Mouse (Mus musculus) telencephalon, adult 2 months (tissue): ENCODE data around the gene Marveld3.
A peak's percentile ranks its signal among the peaks of the same experiment; 100 is the strongest.

ENCODE experiments used
- DNase-seq: peaks from one replicate; pipeline ENCODE4 v3.0.0-alpha.2; 2011; ENCODE audit warnings: low read depth, low spot score

Gene Marveld3

DNA sequence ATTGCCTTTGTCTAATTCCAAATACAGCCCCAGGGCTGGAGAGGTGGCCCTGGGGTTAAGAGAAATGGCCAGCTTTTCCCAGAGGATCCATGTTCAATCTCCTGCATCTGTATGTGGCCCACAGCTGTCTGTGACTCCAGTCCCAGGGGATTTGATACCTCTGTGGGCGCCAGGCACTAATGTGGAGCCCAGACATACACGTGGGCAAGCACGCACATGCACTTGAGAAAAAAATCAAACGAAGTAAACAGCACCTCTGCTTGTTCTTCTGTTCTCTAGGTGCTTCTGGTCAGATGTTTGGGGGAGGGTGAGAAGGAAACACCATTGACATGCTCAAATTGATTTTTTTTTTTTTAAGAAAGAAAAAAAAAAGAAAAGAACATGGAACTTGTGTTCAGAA, 2.1 kb upstream of the Marveld3 start:
- no peak for DNase-seq

DNA sequence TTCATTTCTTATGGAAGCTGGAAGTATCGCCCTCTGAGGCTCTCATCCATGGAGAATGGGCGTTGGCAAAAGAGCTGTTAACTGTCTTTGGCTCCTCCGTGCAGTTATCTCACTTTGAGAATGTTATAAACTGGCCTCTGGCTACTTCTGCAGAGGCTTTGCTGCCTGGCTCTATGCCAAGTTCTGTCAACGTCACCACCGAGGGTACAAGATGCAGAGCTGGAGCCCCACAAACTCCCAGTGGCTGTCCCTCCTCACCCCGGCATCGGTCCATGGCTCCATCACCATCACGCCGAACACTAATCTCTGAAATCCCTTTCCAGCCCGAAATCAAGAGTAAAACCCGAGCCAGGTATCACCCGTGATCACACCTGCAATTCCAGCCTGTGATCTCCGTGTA, 1.4 kb upstream of the Marveld3 start:
- no peak for DNase-seq

DNA sequence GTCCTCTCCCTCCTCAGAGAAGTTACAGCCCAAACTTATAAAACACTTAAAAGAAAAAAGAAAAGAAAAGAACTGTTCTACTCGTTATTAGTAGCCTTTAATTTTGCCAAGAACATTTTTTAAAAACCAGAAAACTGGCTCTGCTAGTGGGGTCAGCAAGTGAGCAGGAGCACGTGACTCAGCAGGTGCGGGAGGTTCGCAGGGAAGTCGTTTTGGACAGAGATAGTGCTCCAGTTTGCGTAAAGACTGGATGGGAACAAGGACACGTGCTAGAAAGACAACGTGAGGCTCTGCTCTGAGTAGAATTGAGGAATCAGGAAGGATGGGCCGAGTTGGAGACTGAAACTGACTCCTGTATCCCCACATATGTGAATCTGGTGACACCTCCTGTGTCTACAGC, 893 bp upstream of the Marveld3 start:
- DNase-seq: no peak

DNA sequence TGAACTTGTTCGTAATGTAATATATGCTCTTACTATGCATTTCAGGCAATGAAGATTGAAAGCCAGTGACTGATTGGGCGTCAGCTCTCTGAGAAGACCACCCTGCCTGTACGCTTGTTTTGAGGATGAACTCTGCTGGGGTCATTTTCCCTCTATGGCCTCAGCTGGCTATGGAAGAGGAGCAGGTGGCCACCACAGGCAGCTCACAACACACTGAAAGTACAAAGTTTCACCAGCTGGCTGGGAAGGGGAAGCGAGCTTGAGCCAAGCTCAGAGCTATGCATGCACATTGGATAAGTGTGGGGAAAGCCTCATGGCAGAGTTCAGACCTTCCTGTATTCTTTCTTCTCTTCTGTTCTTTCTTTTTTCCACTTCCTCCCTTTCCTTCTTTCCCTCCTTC, 2.9 kb downstream of the Marveld3 start:
- no peak for DNase-seq

DNA sequence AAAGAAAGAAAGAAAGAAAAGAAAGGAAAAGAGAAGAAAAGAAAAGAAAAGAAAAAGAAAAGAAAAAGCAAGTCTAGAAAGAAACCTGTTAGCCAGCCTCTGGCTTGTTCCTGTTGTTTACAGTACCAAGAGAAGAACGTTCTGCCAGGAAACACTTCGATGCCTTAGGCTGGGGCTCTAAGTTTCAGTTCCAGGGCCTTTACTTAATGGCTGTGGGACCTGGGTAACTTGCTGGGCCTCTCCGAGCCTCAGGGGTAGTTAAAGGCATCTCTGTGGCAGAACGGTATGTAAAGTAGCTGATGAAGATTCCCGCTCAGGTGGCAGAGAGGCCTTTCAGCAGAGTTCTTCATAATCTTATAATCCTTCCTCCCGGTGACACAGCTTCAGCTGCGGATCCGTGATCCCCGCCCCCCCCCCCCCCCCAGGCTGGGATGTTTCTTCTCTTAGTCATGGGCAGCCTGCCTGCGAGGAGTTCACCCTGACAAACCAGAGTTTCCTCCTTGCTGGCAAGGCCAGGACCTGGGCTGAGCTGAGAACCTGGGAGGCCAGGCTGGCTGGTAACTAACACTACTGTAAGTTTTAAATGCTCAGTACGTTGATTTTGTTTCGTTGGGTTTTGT, 3.9 kb downstream of the Marveld3 start:
- no peak for DNase-seq

DNA sequence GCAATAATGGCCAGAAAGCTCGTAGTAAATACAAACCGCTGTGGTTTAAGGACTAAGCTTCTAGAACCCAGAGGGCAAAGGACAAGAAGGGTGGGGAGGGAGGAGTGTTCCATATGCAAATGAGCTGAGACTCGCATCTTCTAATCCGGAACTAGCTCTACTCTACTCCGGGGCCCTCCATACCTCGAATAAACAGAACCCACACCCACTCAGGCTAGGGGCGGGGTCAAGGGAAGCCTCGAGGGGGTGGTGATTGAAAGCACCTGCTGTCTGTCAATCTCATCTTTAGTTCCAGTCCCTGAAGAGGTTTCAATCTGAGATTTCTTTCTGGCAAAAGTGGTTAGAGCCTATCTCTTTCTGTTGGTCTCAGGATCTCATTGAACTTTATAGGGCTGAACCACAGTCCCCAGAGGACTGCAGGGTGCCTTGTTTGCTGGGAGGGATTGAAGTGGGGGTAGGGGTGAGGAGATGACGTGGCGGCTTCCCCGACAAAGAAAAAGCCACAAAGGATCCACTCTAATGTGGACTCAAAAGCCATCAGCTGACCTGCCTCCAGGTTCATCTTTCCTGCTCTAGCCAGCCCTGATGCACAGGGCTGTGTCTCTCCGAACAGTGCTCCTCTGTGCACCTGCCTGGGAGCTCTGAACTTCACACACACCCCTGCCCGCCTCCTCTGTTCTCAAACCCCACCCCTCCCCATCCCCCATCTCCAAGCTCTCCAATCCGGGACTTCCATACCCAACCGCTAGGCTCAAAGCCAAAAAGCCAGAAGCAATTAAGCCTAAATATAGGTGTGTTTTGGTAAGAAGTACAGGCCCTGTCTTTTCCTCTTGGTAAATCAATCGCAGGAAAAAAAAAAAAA, 4.6 kb downstream of the Marveld3 start:
- DNase-seq: no peak

DNA sequence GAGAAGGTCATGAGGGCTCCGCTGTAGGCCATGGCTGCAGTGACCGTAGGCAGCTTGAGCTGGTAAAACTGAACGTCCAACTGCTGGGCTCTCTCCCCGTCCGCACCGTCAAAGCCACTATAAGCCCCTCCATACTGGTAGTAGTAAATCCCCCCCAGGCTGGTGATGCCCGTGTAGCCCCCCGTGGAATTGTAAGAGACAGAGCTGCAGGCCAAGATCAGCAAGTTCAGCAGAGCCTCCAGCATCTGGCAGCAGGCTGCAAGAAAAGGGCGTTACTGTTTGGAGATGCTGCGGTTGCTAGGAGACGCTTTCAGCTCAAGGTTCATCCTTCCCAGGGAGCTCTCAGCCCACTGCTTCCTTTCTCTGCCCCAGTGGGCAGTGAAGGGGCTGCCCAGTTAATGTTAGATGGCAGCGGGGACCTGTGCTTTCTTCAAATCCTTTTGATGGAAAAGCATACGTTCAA, 7.5 kb downstream of the Marveld3 start:
- no peak for DNase-seq

DNA sequence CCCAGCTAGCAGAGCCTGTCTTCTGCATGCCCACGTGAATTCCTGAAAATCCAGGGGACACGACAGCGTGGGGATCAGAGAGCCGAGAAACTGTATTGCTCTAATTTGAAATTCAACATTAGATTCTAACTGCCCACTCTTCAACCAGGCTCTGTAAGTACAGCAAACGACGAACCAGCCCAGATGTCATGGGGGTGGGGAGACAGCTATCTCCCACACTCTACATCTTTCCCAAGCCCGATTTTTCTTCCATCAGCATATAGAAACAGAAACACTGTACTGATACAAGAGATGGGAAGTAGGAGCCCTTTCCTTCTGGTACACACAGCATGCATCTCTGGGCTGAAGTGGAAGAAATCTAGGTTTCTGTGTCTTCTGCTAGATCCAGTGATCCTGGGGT, 9.8 kb downstream of the Marveld3 start:
- peak; percentile 81 for DNase-seq

DNA sequence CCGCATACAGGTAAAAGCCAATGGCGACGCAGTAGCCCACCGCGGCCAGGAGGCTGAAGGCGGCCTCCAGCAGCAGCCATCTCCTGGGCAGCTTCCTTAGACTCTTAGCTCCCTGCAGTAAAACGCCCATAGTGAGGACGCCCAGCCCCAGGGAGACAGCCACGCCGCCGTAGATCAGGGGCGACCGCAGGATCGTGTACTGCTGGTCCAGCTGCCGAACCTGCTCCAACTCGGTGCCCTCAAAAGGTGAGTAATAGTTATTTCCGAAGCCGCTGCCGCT, 13.8 kb downstream of the Marveld3 start:
- DNase-seq: no peak

DNA sequence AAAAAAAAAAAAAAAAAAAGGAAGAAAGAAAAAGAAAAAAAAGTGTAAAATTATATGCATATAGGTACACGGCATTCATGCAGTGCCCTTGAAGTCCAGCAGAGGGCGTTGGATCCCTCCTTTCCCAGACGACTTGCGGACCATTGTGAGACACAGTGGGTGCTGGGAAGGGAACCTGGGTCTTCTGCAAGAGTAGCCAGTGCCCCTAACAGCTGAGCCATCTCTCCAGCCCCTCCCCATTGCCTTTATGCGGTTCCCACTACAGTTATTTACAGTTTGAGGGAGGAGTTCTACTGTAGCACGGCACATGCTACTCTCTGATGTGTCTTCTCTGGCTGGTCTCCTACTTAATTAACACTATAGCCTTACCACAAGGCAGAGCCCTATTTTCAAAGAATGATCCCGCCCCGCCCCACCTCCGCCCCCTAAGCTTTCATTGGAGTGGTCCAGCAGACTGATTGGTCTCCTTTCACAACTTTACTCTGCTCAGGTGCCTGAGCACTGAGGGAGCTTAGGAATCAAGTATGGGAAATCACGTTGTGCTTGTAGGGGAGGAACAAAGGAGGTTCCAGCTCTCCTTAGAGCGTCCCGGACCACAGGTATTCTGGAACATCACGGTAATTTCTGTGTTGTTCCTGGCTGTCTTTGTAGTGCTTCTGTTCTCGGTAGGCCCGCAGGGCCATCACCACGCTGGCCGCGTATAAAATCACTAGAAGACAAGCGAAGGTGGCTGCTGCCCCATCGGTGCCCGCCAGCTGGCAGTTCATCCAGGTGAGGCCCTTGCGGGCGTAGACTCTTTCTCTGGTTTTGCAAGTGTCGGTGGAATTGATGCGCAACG, 14.3 kb downstream of the Marveld3 start:
- DNase-seq: no peak

DNA sequence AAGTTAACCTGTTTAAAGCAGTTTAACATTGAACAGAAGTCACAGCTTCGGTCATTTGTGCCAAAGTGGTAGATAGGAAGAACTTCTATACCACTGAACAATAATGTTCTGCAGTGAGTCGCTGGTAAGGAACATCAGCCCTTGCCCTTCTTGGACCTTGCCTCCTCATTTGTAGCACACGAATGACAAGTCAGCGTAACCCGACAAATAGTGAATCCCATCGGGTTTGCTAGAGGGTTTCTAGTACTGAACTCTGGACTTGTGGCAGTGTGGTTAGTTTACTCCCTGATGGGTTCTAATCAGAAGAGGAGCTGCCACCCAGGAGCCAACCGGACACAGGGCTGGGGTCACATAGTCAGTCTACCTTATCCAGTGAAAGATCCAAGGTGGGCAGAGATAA, 15.7 kb downstream of the Marveld3 start:
- no peak for DNase-seq

DNA sequence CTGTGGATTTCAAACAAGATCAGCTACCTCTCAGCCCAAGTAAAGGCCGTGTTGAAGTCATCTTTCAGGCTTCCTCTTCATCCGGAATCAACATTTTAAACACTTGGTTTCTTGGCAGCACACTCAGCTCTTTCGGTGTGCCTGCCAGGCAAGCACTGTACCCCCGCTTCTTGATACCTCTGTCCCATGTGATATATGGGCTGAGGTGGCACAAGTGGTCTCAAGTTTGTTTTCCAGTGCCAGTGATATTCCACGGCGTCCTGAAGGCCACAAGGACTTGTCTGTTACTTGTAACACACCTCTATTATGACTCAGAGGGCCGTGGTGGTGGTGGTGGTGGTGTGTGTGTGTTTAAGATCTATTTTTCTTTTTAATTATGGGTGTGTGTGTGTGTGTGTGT, 16.3 kb downstream of the Marveld3 start:
- no peak for DNase-seq

DNA sequence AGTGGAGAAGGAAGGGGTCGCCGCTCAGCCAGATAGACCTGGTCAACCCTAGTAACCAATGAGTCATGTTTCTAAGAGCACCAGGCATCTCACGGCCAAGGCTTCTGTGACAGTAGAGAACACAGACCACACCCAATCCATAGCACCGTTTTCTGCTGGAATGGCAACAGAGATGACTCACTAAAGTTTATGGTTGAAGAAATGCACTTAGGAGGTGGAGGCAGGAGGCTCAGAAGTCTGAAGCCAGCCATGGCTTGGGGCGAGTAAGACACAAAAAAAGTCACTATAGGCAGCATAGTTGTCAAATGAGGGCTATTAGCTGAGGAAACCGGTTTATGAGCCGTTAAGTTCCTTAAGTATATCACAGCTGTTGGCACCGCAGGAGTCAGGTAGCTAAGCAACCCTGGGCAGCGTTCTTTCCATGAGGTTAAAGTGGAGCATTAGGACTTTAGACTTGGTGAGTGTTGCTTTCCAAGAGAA, 16.8 kb downstream of the Marveld3 start:
- DNase-seq: no peak

DNA sequence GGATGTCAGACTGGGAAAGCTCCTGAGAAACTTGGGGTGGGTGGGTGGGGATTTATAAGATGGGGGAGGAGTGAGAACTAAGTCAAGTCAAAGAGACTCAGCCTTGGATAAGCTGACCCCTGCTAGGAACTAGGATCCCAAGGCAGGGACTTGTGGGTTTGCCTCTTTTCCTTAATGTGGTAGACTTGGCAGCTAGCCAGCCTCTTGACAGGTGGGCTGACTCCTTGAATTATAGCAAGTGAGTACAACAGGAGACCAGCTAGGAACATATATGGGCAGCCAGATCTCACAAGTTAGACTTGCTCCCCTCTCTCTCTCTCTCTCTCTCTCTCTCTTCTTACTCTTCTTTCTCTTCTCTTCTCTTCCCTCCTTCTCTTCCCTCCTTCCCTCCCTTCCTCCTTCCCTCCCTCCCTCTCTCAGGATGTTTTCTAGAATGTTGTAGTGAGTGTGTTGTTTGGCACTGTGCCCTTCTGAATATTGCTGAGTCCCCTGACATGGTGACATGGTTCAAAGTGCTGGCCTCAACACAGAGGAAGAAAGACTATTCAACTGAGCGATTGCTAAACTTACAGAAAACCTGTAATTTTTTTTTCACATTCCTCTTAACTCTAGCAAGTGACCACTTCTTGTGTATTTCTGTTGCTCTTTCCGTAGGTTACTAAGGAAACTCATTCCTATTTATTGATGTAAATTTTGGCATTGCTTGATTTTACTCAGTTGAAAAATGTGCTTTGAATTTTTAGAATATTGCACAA, 20.2 kb downstream of the Marveld3 start:
- no peak for DNase-seq

DNA sequence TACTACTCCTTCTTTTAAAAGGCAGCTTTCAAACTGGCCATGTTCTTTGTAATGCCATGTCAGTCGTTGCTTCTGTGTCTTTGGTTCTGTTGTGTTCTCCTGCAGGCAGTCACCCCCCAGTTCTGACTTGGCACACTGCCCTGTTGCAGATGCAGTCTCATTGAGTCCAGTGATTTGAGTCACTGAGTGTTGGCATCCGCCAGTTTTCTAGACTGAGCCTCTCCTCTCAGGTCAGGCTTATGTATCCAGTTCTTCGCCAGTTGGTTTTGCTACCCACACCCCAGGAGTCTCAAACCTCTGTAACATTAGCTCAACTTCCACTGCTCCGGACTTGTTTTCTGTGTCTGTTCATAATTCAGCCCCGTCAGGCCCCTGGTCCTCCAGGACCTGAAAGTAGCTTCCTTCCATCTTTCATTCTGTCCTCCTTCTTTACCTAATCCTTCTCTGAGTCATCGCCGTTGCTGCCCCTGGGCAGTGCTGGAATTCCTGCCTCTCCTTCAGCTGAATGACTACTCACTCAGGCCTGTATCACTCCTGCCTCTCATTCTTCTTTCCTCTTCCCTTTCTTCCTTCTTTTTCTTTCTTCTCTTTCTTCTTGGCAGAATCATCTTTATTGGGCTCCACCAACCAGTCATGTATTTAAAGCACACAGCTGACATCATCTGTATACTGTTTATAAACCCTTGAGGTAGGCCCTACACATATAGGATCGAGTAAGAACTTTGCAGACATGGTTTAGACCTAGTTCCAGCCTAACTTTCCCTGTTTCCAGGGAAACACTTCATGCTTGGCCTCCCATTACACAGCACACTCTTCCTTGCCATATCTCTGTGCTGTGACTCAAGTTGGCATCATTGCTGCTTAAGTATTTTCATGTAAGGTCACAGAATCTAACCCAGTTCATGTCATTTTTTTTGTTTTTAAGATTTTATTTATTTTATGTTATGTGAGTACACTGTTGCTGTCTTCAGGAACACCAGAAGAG, 41.3 kb downstream of the Marveld3 start:
- DNase-seq: no peak

DNA sequence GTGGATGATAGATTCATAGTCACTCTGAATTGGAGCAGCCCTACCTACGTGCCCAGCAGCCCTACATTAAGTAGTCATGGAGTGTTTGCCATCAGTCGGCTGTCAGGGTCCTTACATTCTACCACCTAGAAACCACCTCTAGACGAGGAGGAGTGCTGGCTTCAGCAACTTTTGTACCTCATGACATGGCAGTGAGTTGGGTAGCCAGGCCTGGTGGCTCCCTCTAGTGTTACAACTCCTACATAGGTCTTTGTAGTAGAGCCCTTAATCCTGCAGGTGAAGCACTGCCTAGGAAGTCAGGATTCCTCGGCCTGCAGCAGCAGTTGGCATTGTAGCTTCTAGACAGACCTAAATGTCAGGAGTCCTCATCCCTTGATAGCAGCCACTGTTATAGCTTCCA, 44.7 kb downstream of the Marveld3 start:
- no peak for DNase-seq

DNA sequence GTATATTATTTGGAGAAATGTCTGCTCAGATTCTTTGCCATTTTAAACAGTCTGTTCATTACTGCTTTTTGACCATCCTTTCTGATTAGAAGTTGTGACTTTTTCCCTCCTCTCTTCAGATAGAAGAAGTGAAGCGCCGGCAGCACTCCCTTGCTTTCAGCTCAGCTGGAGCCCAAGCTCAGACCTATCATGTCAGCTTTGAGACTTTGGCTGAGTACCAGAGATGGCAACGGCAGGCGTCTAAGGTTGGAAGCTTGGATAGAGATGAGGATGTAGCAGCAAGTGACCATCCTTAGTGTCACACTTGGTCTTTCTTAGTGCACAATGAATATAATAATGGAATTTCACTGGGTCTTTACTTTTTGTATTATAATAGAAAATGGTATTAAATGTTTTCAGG, 54.6 kb downstream of the Marveld3 start:
- no peak for DNase-seq

DNA sequence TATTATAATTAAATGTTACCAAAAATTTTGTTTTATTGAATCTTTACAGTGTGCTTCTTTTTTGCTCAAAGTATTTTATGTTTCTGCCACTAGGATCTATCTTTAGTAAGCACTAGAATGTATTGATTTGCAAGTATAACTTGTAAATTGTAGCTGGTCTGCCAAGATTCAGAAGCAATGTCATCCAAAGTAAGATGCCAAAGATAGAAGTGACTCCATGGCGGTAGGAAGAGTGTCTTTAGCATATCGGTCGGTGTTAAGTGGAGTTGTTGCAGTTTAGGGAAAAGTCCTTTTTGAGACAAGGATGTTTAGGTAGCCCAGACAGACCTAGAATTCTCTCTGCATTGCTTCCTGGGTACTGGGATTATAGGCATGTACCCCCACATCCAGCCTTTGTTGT, 55.1 kb downstream of the Marveld3 start:
- DNase-seq: no peak

DNA sequence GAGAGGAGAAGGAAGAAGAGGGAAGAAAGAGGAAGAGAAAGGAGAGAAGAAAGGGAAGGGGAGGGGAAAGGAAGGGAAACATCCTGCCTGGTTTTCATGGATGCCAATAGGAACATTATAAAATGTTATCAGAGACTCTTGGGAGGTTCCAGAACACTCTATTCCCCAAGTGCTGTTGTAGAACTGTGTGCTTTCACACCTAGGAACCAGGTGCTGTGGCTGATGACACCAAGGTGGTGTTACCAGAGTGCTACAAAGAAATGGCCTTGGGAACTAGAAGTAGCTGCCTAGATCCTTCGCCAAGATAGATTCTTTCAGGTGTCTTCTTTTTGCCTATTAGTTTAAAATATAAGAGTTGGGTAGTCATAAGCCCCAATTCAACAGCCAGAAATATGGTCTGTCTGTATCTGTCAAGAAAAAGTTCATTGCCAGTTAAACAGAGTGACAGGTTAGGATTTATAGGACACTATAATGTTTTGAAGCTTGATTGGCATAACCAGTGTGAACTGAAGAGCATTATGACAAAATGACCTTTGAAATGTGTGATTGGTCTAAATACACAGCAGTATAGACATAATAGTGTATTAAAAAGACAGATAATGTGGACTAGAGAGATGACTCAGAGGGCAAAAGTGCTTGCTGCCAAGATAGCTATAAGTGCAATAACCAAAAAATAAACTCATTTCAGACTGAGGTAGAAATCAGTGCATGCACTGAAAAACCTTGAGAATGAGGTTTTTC, 56.9 kb downstream of the Marveld3 start:
- no peak for DNase-seq
